Mouse (Mus musculus) kidney, postnatal 14 days (tissue): ENCODE data around the gene Notch2.

Experiments used
- DNase-seq: peaks from one replicate; pipeline ENCODE4 v3.0.0; 2022; ENCODE audit warnings: mixed read lengths

Gene Notch2

GRCm38 (mm10) chr3:98013401-98014281 lies at the start of gene Notch2:
Gene Notch2, plus strand, starts transcription at chr3:98013527.
- peak; percentile 97 for DNase-seq

GRCm38 (mm10) chr3:97964878-97965353 lies 48.4 kb upstream of the Notch2 start:
- DNase-seq: peak; percentile 20

GRCm38 (mm10) chr3:97967627-97968026 lies 45.7 kb upstream of the Notch2 start:
- no peak for DNase-seq

- DNase-seq: no peak
Observed at GRCm38 (mm10) chr3:97968191-97968590, 45.1 kb upstream of the Notch2 start.

- DNase-seq: no peak
Observed at GRCm38 (mm10) chr3:97969019-97969418, 44.3 kb upstream of the Notch2 start.

GRCm38 (mm10) chr3:97971117-97971516 lies 42.2 kb upstream of the Notch2 start:
- peak; percentile 19 for DNase-seq

- no peak for DNase-seq
Observed at GRCm38 (mm10) chr3:97972200-97972599, 41.1 kb upstream of the Notch2 start.

- DNase-seq: no peak
Observed at GRCm38 (mm10) chr3:97972707-97973106, 40.6 kb upstream of the Notch2 start.

GRCm38 (mm10) chr3:97973306-97973705 lies 40.0 kb upstream of the Notch2 start:
- no peak for DNase-seq

- no peak for DNase-seq
Observed at GRCm38 (mm10) chr3:97974197-97974770, 39.0 kb upstream of the Notch2 start.

- DNase-seq: no peak
Observed at GRCm38 (mm10) chr3:97976706-97977105, 36.6 kb upstream of the Notch2 start.

DNA sequence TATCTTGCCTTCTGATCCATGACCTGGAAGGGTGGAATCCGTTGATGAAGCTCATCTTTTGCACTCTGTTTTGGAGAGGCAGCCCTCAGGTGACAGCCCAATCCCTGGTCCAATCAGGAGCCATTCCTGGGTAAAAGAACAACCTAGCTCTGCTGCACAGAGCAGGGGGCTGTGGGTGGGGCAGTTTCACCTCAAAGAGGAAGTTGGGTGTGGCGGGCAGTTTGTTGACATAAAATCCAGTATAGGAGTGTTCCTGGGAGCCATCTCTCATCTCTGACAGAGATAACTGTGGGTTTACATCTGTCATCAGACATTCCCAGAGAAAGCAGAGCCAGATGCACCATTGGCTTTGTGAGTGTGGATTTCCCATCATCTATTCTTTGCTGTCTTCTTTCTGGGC lies 34.6 kb upstream of the Notch2 start:
- DNase-seq: no peak

DNA sequence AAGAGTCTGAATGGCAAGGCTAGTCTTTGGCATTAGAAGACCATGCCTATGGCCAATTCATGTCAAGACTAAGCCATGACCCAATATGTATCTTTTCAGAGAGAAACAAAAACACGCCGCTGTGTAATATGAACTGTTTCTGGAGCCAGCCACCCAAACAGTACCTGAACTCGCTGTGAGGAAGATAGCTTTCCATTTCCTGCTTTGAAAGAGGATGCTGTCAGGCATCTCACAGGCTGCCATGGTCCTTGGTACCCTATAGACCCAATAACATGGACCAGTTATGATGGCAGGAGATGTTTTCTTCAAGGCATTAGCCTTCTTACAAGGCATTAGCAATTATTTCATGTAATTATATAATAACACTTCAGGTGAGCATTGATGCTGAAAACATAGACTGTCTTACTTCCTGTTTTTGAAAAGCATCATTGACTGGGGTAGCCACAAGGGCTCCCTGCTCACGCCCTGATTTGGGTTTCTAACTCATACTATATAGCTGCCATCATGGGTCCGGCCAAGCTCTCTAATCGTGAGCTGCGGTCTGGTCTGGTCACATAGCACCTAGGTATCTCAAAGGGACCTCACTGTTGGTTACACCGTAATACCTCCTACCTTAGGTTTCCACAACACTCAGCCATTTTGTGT lies 32.5 kb upstream of the Notch2 start:
- DNase-seq: no peak

DNA sequence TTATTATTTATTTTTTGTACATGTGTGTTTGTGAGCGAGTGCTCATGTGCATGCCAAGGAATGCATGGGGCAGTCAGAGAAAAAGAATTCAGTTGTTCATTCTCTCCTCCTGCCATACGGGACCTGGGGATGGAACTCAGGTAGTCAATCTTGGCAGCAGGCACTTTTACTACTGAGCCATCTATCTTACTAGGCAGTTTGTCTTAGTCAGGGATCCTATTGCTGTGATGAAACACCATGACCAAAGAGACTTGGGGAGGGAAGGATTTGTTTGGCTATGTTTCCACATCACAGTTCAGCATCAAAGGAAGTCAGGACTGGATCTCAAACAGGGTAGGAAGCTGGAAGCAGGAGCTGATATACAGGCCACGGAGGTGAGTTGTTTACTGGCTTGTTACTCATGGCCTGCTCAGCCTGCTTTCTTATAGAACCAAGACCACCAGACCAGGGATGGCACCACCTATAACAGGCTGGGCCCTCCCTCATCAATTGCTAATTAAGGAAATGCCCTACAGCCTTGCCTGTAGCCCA lies 31.9 kb upstream of the Notch2 start:
- no peak for DNase-seq

- no peak for DNase-seq
Observed at GRCm38 (mm10) chr3:97984870-97985506, 28.3 kb upstream of the Notch2 start.

DNA sequence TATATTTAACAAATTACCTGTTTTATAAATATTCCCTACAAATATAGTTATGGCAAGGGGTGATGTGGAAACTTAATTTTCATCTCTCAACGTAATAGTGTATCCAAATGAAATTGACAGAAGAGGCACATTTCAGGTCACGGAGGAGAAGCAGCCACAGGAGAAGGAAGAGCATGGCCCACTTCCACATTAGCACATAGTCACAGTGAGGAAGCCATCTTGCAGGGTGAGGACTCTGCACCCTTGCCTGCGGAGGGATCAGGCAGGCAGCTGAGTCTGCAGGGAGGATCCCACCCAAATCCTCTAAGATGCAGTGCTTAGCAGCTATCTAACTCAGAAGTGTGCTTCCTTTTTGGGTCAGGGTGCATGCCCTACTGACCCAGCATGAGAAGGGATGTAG lies 27.6 kb upstream of the Notch2 start:
- DNase-seq: no peak

DNA sequence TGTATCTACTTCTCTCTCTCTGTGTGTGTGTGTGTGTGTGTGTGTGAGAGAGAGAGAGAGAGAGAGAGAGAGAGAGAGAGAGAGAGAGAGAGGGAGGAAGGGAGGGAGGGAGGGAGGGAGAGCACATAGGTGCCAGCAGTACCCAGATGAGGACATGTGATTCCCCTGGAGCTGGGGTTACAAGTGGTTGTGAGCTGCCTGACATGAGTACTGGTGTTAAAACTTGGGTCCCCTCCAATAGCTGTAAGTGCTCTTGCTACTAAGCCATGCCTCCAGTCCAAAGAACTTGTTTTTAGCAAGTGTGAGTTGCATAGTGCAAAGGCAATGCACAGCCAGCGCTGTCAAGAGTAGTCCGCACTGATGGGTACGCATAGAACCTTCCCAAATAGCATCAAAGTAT lies 26.2 kb upstream of the Notch2 start:
- DNase-seq: no peak

- DNase-seq: peak; percentile 49
Observed at GRCm38 (mm10) chr3:97988756-97989155, 24.6 kb upstream of the Notch2 start.

DNA sequence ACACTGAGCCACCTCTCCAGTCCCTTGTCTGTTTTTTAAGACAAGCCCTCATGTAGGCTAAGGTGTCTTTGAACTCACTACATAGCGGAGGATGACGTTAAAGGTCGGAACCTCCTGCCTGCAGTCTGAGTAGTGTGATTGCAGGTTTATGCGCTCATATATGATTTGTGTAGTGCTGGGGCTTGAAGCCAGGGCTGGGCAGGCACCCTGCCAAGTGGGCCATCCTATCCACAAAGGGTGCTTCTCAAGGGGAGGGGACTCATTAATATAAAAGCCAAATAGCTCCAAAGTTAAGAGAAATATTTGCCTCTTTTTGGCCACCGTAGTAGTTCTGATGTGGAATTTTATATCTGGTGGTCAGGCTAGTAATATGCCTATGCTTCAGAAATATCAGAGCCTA lies 22.8 kb upstream of the Notch2 start:
- no peak for DNase-seq

DNA sequence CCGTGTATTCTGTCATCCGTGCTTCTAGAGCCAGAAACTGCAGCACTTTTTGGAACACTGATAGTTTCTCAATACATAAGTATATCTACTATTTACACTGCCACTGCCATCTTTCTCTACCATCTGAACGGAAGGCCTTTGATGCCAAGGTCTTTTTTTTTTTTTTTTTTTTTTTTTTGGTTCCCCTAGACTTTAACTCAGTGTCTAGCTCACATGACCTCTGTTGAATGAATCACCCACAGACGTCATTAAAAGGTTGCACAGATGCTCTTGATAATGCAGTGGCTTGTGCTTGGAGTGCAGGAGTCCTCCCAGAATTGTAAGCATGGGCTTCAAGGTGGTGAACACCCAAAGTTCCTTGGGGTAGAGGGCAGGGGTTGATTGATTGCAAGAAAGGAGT lies 21.0 kb upstream of the Notch2 start:
- DNase-seq: no peak

DNA sequence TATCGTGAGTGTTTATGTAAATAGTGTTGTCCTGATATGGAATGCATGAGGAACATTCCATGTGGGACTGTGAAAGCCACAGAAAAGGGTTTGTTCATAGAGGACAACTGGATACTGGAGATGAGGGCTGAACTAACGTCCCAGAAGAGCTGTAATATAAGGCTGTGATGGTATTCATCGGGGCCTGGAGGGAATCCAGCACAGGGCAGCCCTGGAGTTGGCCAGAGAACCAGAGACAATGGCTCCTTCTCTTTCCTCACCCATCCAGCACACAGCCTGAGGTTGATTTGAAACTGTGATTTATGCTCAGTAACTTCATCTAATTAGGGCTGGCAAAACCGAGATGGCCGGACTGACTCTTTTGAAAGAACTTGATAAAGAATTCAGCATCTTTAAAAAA lies 20.1 kb upstream of the Notch2 start:
- DNase-seq: no peak

DNA sequence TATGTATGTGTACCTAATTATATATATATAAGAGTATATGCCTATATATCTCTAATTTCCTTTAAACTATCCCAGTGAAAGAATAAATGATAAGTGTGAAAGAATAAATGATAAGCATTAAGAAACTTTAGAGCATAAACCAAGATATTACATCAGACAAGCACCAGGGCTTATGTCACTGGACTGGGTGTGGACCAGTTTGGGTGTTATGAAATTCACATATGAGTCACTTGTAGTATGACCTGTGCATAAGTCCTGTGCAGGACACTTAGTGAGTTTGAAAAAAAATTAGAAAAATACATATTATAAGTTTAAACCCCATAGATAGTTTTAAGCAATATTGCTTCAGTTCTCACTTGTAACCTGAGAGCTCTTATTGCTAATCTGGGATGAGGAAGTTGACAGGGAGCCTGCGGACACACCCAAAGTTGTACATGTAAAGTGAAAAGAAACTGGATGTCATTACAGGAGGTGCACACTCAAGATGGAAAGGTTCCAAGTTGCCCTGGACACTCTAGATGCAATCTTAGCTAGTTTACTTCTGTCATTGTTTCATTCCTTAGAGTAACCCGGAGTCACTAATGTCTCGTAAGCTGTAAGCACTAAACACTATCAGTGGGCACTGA lies 19.3 kb upstream of the Notch2 start:
- no peak for DNase-seq

GRCm38 (mm10) chr3:97994818-97995217 lies 18.5 kb upstream of the Notch2 start:
- no peak for DNase-seq
